Mouse (Mus musculus): ENCODE measurements around the gene Cap2.
A peak's percentile ranks its signal among the peaks of the same experiment; 100 is the strongest.

Gene Cap2

DNA sequence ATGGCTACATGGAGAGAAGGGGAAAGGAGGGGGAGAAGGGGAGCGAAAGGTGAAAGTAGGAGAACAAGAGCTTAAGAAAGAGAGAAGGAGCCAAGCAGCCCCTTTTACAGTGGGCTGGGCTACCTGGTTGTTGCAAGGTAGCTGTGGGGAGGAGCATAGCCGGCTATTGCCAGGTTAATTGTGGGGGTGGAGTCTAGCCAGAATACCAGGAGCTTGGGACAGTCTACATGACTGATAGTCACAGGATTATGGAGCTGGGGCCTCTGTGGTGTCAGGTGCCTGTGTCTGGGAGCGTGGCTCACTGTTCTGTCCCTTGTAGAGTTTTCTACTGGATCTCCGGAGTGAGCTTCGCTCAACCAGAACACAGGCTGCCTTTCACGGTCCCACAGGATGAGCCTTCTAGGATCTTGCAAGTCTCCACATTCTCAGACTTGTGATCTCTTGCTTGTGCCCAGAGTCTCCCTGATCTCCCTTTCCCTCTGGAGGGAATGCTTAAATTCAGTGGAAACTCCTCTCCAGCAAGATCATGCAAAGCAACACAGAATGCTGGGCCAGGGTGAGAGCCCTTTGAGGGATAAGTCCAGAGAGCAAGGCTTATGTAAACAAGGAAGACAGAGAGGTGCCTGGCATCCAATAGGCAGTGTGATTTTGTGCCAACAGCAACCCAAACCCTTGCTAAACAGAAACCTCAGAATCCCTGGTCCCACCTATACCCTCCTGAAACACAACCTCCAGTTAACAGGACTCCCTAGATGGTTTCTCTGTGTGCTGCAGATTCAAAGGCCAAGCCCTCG lies 119.5 kb downstream of the Cap2 start:
- no peak for ATAC-seq (ENCODE audit: insufficient number of reproducible peaks, low FRiP score, low TSS enrichment)

DNA sequence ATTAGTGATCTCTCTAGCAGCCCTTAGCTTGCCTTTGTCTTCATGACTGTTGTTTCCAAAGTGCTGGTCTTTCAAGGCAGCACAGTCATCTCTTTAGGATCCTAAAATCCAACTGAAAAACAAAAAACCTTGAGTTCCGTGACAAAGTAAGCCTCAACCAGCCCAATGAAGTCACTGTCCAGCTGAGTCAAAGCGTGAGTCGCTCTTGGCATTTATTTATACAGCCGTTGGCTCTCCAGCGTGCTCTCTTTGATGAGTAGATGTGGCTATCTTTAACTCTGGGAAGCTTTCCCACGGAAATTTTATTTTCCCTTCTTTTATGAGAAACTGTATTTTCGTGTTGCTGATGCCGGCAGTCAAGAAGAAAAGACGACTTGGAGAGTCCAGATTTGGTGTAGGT lies 125.0 kb downstream of the Cap2 start:
- ATAC-seq (ENCODE audit: insufficient number of reproducible peaks, low FRiP score, low TSS enrichment), result no peak

- ATAC-seq (ENCODE audit: insufficient number of reproducible peaks, low FRiP score, low TSS enrichment), result no peak
Measured at GRCm38 (mm10) chr13:46627841-46628240, 126.2 kb downstream of the Cap2 start.

DNA sequence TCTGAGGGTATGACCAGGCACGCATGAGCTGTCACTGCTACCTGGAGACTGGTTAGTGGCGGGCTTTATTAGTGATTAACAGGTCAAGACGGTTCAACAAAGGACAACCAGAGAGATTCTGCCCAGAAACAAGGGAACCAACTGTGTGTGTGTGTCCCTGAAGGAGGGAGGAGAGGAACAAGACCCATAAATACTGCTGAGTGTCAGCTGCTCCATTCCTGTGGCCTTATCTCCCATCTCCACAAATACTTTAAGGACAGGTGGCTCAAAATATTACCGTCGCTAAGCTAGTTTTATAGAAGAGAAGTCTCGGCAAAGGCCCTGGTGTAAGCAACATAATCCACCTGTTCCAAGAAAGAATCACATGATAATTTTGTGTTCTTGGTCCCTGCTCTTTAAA lies 127.7 kb downstream of the Cap2 start:
- ATAC-seq (ENCODE audit: insufficient number of reproducible peaks, low FRiP score, low TSS enrichment), result no peak

GRCm38 (mm10) chr13:46632796-46633195 lies 131.1 kb downstream of the Cap2 start:
- ATAC-seq (ENCODE audit: insufficient number of reproducible peaks, low FRiP score, low TSS enrichment), result no peak

DNA sequence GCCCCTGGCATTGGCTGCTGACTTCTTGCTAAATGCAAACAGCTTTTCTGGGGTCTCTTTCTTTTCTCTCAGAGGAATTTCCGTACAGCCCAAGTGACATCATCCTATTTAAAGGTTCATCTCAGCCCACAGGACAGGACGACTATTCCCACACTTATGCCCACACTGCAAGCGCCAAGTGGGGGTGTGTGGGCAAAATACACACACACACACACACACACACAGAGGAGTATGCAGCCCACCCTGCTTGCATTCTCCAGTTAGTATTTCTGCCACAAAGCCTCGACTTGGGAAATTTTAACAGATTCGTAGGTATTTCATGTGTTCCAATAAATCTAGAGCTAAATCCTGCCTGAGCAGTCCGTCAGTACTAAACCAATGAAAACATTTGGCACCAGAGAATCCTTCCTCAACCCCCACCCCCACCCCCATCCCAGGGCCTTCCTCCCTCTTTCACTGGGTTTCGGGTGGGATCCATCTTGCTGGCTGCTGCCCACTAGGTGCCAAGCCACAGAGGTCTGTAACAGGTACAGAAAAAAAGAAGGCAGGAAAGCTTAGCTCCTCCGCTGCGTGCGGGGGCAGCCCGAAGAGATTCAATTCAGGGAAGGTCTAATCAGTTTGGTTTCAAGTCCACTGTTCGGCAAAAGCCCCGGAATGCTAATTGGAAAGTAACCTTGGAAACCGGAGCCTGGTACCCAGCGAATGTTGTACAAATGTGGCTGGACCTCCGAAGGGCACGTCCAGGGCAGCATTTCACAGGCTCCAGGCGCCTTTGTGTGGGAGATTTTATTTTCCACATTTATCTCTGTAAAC lies 131.9 kb downstream of the Cap2 start:
- ATAC-seq (ENCODE audit: insufficient number of reproducible peaks, low FRiP score, low TSS enrichment), result no peak; the same call in 1 of the 2 replicates

- no peak for ATAC-seq (ENCODE audit: insufficient number of reproducible peaks, low FRiP score, low TSS enrichment)
Measured at GRCm38 (mm10) chr13:46634133-46634488, 132.5 kb downstream of the Cap2 start.

GRCm38 (mm10) chr13:46640608-46641468 lies 139.2 kb downstream of the Cap2 start:
- no peak for ATAC-seq (ENCODE audit: insufficient number of reproducible peaks, low FRiP score, low TSS enrichment)

GRCm38 (mm10) chr13:46642318-46642717 lies 140.7 kb downstream of the Cap2 start:
- ATAC-seq (ENCODE audit: insufficient number of reproducible peaks, low FRiP score, low TSS enrichment), result no peak

DNA sequence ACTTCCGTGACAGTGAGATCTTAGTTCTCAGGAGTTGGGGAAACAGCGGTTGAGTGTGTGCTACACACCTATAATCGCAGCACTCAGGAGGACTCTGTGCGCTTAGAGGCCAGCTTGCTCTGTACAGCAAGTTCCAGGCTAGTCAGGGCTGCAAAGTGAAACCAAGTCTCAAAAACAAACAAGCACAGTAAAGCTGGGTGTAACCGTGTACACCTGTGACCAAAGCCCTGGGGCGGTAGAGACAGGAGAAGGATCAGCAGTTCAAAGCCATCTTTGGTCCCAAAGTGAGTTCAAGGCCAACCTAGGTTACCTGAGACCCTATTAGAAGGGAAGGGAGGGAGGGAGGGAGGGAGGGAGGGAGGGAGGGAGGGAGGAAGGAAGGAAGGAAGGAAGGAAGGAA lies 142.5 kb downstream of the Cap2 start:
- no peak for ATAC-seq (ENCODE audit: insufficient number of reproducible peaks, low FRiP score, low TSS enrichment)

- no peak for ATAC-seq (ENCODE audit: insufficient number of reproducible peaks, low FRiP score, low TSS enrichment)
Measured at GRCm38 (mm10) chr13:46645476-46645875, 143.8 kb downstream of the Cap2 start.

GRCm38 (mm10) chr13:46651853-46652252 lies 150.2 kb downstream of the Cap2 start:
- no peak for ATAC-seq (ENCODE audit: insufficient number of reproducible peaks, low FRiP score, low TSS enrichment)

GRCm38 (mm10) chr13:46652671-46653070 lies 151.0 kb downstream of the Cap2 start:
- ATAC-seq (ENCODE audit: insufficient number of reproducible peaks, low FRiP score, low TSS enrichment), result no peak

GRCm38 (mm10) chr13:46653671-46654070 lies 152.0 kb downstream of the Cap2 start:
- no peak for ATAC-seq (ENCODE audit: insufficient number of reproducible peaks, low FRiP score, low TSS enrichment)

GRCm38 (mm10) chr13:46654566-46654965 lies 152.9 kb downstream of the Cap2 start:
- no peak for ATAC-seq (ENCODE audit: insufficient number of reproducible peaks, low FRiP score, low TSS enrichment)

DNA sequence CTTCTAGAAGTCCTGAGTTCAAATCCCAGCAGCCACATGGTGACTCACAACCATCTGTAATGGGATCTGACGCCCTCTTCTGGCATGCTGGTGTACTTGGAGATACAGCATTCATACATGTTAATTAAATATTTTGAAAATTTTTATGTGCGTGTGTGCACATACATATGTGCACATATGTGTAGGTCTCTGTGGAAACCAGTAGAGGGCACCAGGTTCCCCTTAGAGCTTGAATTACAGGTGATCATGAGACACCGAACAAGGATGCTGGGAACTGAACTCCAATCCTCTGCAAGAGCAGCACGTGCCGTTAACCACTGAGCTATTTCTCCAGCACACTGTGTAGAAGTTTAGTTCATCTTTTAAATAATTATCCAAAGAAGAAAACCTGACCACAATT lies 157.6 kb downstream of the Cap2 start:
- ATAC-seq (ENCODE audit: insufficient number of reproducible peaks, low FRiP score, low TSS enrichment), result no peak

GRCm38 (mm10) chr13:46663461-46663964 lies 161.9 kb downstream of the Cap2 start:
- no peak for ATAC-seq (ENCODE audit: insufficient number of reproducible peaks, low FRiP score, low TSS enrichment)

- ATAC-seq (ENCODE audit: insufficient number of reproducible peaks, low FRiP score, low TSS enrichment), result peak; percentile 93
Measured at GRCm38 (mm10) chr13:46669048-46669619, 167.5 kb downstream of the Cap2 start, which contains the start of gene Fam8a1. TSS of gene Fam8a1 (plus strand) at chr13:46669522.

DNA sequence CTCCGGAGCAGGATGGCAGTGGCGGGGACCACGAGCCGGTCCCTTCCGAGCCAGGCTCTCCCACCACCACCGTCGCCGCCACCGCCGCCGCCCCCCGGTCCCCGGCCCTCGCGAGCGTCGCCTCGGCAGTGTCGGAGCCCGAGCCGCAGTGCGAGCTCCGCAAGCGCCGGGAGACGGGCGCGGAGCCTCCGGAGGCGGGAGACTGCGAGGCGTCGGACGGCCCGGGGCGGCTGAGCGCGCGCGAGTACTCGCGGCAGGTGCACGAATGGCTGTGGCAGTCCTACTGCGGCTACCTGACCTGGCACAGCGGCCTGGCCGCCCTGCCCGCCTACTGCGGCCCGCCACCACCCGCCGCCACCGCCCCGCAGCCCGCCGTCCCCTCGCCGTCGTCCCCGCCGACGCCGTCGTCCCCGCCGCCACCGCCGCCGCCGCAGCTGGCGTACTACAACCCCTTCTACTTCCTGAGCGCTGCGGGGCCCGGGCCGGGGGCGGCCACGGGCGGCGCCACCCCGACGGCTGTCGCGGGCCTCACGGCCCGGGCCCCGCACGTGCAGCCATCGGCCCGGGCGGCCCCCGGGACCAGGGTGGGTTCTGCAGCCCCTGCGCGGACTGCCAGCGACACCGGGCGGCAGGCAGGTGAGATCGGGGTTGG lies 168.1 kb downstream of the Cap2 start:
- peak; percentile 34; the same call in 1 of the 2 replicates for ATAC-seq (ENCODE audit: insufficient number of reproducible peaks, low FRiP score, low TSS enrichment)

GRCm38 (mm10) chr13:46670514-46670913 lies 168.9 kb downstream of the Cap2 start:
- ATAC-seq (ENCODE audit: insufficient number of reproducible peaks, low FRiP score, low TSS enrichment), result no peak

Measured in cerebellum, adult (tissue).